Mouse (Mus musculus) cerebellum, postnatal 4 days (tissue): Measurements from ENCODE around the gene Ube2q1.

Source experiments
- DNase-seq, 2 experiments: peaks; one replicate each; pipeline ENCODE4 v3.0.0; 2022; ENCODE audit warnings: low spot score in 2 of 2, mixed read lengths in 1 of 2

The Ube2q1 gene

DNA sequence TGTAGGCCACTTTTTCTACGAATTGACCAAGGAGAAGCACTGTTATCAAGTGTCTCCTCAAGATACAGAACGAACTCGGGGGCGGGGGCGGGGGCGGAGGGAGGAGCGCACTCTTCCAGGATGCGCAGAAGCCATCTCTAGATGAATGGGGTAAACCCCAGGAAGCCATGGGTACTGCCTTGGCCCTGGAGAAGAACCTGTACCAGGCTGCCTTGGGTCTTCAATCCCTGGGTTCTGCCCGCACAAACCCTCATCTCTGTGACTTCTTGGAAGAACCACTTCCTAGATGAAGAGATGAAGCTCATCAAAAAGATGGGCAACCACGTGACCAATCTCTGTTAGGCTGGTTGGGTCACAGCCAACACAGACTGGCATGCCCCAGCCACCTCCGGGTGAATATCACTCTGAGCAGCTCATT lies 47.7 kb downstream of the Ube2q1 start:
- no peak for DNase-seq

DNA sequence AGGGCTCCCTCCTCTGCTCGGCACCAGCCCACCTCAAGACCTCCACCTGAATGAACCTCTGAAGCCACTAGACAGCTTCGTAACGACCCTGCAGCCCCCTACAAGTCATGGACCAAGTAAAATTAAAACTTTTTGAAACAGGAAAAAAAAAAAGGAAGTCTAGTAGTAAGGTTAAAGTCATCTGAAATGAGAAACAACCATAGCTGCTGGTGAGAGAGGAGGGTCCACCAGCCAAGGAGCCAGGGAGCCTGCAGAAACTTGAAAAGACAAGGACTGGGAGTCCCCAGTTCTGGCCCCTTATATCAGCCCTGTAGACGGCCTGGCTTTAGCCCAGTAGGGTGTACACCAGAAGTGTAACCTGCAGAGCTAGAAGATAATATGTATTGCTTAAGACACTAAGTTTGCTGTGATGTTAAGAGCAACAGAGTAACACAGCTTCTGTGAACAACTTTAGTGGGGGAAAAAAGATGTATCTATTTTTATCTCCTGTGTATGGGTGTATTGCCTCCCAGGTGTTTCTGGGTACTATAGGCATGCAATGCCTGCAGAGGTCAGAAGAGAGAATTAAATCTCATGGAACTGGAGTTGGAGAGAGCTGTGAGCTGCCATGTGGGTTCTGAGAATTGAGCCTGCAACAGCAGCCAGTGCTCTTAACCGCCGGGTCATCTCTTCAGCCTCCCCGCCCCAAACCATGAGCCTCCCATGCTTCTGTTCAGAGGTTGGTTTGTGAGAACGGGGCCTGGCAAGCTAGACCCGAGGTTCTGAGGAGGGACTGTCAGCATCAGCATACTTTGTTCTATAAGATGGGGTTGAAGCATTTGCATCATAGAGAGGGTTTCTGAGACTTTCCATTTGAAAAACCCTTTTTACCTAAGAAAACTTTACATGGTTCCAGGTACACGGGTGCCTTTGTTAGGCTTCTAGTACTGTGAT lies 48.4 kb downstream of the Ube2q1 start:
- no peak for DNase-seq

DNA sequence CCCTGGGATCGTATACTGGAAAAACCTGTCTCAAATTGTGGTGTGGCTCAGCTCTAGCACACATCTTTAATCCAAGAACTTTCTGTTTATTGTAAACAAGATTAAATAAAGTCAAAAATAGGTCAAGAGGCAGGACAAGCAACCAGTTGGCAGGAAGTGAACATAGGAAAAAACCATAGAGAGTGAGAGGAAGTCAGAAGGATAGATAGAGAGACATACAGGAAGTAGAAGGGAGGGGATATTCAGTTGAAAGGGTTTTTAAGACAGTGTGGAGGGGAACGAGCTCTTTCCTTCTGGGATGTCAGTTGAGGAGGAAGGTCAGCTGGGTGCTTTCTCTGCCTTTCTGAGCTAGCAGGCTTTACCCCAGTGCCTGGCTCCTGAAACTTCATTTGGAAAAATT lies 50.2 kb downstream of the Ube2q1 start:
- no peak for DNase-seq

DNA sequence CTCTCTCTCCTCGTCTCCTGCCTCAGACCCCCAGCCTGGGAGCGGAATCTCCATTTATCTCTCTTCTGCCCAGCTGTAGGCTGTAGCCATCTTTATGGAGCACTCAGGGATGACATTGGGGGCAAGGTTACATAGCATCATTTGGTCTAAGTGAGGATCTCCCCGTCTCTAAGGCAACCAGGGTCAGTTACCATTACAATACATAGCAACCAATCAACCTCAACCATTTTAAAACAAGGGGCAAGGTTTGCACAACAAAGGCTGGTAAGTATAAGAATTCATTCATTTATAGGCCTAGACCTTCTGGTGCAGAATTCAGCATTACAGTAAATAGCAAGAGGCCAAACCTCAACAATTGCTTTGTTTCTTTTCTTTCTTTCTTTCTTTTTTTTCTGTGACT lies 52.9 kb downstream of the Ube2q1 start:
- DNase-seq = no peak

DNA sequence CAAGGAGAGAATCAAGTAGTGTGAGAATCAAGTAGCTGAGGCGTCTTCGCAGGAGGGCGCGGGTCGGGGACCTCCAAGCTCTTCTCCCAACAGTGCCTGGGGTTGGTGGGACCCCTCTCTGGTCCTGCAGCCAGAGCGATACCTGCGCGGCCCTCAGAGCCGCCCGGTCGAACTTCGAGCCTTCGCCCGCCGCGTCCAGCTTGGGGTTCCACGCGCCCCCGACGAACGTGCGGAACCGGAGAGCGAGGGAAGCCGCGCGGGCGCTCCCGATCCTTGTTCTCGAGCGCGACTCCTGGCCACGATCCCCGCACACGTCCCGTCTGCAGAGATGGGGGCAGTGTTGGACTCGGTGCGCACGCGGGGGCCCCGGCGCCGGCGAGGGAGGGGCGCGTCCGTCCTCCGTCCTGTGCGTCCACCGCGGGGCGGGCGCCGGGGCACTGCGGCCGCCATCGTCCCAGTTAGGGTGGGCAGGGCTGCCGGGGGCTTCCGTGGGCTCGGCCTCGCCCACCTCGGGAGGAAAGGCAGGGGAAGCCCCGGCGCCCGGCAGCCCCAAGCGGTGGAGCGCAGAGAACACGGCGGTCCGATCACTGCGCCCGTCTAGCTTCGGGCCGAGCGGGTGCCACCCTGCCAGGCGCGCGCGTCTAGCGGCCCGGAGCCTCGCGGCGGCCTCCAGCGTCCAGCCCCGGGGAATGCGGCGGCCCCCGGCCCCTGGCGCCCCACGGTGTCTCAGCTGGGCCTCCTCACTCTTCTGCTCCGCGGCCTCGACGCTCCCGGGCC lies 57.6 kb downstream of the Ube2q1 start, which contains the start of gene She:
Gene She (plus strand): TSS at position 556 of the 777 bp plus-strand sequence.
- no peak for DNase-seq
